Mouse (Mus musculus) olfactory bulb, adult 2 months (tissue): ENCODE results near the gene Camk1g. TPM values are rescaled to one million over a fixed set of nuclear protein-coding genes. Genes with fewer than 3 reads are reported as not detected.

Experiments
- H3K27ac ChIP-seq: fragments of 200-500 bp; 2 replicates; pipeline ENCODE4 v1.5.1; 2012; ENCODE audit warnings: low read depth, low read length; ENCODE audit not compliant: insufficient read depth
- H3K4me1 ChIP-seq: fragments of 200-500 bp; 2 replicates; pipeline ENCODE4 v1.6.1; 2012; ENCODE audit warnings: low read length; ENCODE audit not compliant: control insufficient read depth, insufficient read depth
- H3K4me3 ChIP-seq: fragments of 200-500 bp; 2 replicates; pipeline ENCODE4 v1.5.1; 2012; ENCODE audit warnings: mild to moderate bottlenecking, low read depth, low read length, moderate library complexity; ENCODE audit not compliant: insufficient read depth
- CTCF ChIP-seq: fragments of 200-500 bp; IDR thresholded peaks from 2 replicates; pipeline ENCODE4 v1.5.1; 2012; ENCODE audit warnings: low read depth, mild to moderate bottlenecking, low read length, moderate library complexity; ENCODE audit not compliant: insufficient read depth
- POLR2A ChIP-seq: fragments of 200-500 bp; IDR thresholded peaks from 2 replicates; pipeline ENCODE4 v1.6.1; 2012; ENCODE audit warnings: mild to moderate bottlenecking, low read depth, low read length, moderate library complexity; ENCODE audit not compliant: insufficient read depth
- WGBS: fragments of 180-500 bp; shearing (Covaris S2); methylation state at CpG from one replicate; pipeline ENCODE4 v1.1.7; 2018; 5-methylcytosine and 5-hydroxymethylcytosine counted together
- polyA plus RNA-seq: library from polyadenylated mRNA; stranded (reverse); fragments of >200 nt; gene quantifications from 2 replicates; pipeline ENCODE4 v1.2.4, GENCODE M21; 2012; ENCODE audit warnings: low replicate concordance; ENCODE audit not compliant: missing spikeins, insufficient read depth, insufficient read length

Camk1g gene
- polyA plus RNA-seq, 1 experiment, result not detected

DNA sequence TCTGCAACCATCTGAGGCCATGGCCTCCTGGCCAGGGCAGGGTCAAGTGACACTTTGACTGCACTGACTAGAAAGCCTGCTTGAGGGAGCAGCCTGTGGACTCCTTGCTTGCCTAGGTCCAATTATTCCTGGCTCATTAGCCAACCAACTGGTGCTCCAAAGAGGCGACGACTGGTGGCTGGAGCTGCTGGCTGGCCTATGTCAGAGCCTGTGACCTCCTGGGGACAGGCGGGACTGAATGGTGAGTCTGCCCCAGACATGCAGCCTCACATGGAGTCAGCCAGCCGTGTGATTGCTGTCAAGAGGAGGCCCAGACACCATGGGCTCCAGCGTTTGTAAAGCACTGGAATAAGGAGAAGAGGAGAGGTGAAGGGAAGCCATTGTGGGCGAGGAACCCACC is 8.9 kb downstream of the Camk1g start:
- Histone ChIP-seq H3K4me3 (no peak overlapping the region), H3K4me1 (peaks cover 29% of the 10 kb centered on the region), H3K27ac (no peak overlapping the region)
- TF ChIP-seq CTCF (no peak), POLR2A (no peak)
- 61% methylated on average over 6 of the region's 6 CpGs for WGBS

- Histone ChIP-seq H3K27ac (no peak overlapping the region), H3K4me1 (peaks cover 29% of the 10 kb centered on the region), H3K4me3 (no peak overlapping the region)
- no peak for TF ChIP-seq POLR2A
- TF ChIP-seq CTCF, result no peak
- WGBS, result 58% methylated on average over 3 of the region's 3 CpGs
Measured at GRCm38 (mm10) chr1:193359199-193359598, 10.9 kb downstream of the Camk1g start.

DNA sequence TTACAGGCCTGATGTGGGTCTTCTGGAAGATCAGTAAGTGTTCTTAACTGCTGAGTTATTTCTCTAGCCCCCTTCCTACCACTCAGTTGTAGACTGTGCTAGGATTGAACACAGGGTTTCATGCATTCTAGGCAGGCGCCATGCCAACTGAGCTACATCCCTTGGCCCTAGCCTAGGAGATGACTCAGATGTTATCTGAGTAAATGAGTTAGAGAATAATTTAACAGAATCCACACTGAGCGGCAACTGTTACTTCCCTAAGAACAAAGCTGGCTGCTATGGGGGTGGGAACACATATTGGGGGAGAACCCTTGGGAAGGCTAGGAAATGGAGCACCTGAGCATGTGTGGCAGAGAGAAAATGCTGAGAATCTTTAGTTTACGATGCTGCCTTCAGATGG is 18.5 kb downstream of the Camk1g start:
- TF ChIP-seq CTCF, result no peak
- TF ChIP-seq POLR2A, result no peak
- no peak overlapping the region for H3K27ac ChIP-seq

GRCm38 (mm10) chr1:193350546-193350801 is 19.6 kb downstream of the Camk1g start:
- Histone ChIP-seq H3K4me1 (peaks cover 12% of the 10 kb centered on the region), H3K27ac (no peak overlapping the region), H3K4me3 (no peak overlapping the region)
- no peak for TF ChIP-seq POLR2A
- no peak for TF ChIP-seq CTCF
- WGBS, result 81% methylated on average over 2 of the region's 2 CpGs

More for the DNA sequence above, 18.5 kb downstream of the Camk1g start:
- H3K4me3 ChIP-seq, result no peak overlapping the region
- H3K4me1 ChIP-seq, result peaks cover 8% of the 10 kb centered on the region
- 66% methylated on average over 3 of the region's 3 CpGs for WGBS

- Histone ChIP-seq H3K4me3 (no peak overlapping the region), H3K27ac (no peak overlapping the region), H3K4me1 (peaks cover 13% of the 10 kb centered on the region)
- 90% methylated on average over 10 of the region's 10 CpGs for WGBS
- TF ChIP-seq POLR2A (no peak), CTCF (no peak)
Measured at GRCm38 (mm10) chr1:193349702-193350545, 20.2 kb downstream of the Camk1g start.

DNA sequence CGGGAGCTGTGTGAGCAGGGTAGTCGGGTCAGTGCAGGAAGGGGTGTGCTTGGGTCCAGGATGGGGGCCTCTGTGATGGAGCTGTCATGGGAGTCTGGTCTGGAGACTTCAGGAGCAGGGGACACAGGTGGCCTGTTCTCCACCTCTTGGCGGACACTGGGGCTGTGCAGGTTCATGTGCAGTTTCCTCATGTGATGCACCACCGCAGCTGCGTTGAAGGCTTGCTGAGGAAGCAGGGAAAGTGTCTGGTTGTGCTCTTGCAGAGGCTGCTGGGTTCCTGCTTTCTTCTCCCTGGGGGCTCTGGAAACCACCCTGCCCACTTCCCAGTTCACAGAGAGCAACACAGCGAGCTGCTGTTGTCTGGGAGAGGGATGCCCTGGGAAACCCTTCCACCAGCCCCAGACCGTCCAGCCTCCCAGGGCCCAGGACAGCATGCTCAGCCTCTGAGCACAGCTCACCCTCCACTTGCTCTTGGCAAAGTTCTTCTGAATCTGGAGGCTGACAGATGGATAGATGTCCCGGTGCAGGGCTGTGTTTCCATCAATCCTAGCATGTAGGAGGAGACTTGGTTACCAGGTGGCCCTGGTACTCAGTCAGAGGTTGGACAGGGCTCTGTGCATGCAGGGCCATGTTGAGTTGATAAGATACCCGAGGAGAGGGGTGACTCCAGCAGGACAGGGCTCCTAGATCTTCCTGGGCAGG is 21.7 kb downstream of the Camk1g start:
- peaks cover 21% of the 10 kb centered on the region for H3K4me1 ChIP-seq
- H3K27ac ChIP-seq, result no peak overlapping the region
- TF ChIP-seq POLR2A, result no peak
- no peak for TF ChIP-seq CTCF
- H3K4me3 ChIP-seq, result no peak overlapping the region
- WGBS, result 82% methylated on average over 9 of the region's 9 CpGs

DNA sequence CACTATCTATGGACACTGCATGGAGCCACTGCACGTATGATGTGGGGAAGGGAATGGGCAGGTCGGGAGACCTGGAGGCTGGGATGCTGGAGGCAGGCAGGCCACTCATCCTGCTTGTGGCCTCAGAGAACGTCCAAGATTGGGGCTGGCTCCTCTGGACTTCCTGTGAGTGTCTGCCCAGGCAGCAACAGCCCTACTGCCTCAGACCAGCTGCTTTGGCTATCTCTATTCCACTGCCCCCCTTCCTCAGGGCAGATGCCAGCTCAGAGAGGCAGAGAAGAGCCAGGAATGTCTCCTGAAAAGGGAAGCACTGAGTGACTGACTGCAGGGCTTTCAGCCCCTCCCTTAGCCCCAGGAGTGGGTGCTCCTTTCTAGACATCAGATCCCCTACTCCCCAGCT is 23.2 kb downstream of the Camk1g start:
- Histone ChIP-seq H3K4me3 (no peak overlapping the region), H3K4me1 (peaks cover 27% of the 10 kb centered on the region), H3K27ac (no peak overlapping the region; the same call in 1 of the 2 replicates)
- TF ChIP-seq CTCF (no peak), POLR2A (no peak)
- 73% methylated on average over 3 of the region's 3 CpGs for WGBS

- Histone ChIP-seq H3K4me3 (no peak overlapping the region), H3K27ac (peak overlapping the region; percentile 42), H3K4me1 (peaks cover 26% of the 10 kb centered on the region)
- 21% methylated on average over 2 of the region's 2 CpGs for WGBS
- no peak for TF ChIP-seq CTCF
- no peak for TF ChIP-seq POLR2A
Measured at GRCm38 (mm10) chr1:193344976-193345375, 25.1 kb downstream of the Camk1g start.

DNA sequence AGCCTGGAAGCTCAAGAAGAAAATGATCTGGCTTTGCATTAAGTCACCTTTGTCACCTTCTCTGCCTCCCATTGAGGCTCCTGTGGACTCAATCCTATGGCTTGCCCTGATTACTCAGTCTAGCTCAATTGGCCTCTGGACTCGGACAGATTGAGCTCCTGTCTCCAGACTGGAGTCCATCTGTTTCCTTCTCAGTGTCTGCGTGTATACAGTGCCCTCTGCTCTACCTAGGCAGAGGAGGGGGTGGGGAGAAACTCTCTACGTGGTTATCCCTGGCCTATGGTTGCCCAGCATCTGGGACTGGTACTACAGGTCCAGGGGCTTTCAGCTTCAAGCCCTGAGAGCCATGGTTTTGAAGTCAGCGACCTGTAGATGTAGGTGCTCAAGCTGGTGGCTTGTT is 26.2 kb downstream of the Camk1g start:
- Histone ChIP-seq H3K27ac (no peak overlapping the region), H3K4me3 (no peak overlapping the region), H3K4me1 (peaks cover 37% of the 10 kb centered on the region)
- no peak for TF ChIP-seq POLR2A
- TF ChIP-seq CTCF, result no peak
- WGBS, result 82% methylated on average over 4 of the region's 4 CpGs
